Mouse (Mus musculus): ENCODE measurements around the gene Atrnl1. TPM values are rescaled to one million over a fixed set of nuclear protein-coding genes. Genes with fewer than 3 reads are reported as not detected.

The Atrnl1 gene
- polyA plus RNA-seq, 1 experiment: 18.6 TPM

DNA sequence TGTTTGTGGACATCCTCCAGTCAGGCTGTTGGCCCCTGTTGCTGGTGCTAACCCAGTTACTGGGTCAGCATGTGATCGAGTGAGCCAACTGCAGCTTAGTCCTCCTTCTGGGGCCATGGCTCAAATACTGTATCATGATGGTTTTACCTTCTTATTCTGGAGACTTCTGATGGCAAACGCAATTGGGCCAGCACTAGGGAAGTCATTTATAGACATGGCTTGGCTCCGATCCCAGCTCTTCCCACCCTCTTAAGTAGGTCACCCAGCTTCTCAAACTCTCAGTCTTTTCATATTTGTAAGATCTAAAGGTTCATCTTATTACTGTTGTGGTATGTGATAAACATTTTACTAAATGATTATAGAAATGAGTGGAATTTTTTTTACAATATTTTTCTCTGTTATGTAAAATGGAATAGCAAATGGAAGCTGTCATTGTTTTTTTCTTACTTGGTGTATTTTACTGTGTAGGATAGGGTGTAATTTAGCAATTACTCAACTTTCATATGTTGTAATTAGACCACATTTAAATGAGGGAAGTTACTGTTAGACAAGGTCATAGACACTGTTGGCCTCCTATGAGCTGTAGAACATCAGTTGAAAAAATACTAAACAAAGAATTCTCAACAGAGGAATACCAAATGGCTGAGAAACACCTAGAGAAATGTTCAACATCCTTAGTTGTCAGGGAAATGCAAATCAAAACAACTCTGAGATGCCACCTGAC, 171.7 kb downstream of the Atrnl1 start:
- TF ChIP-seq POLR2A (IDR thresholded peaks at IDR 0.05; ENCODE audit: borderline replicate concordance, extremely low read depth, low read depth, low read length): no peak
- no peak for TF ChIP-seq CTCF (IDR thresholded peaks at IDR 0.05; ENCODE audit: insufficient read depth, low read length)
- WGBS: 81% methylated on average over 3 of the region's 3 CpGs
- Histone ChIP-seq H3K4me3 (replicated peaks; ENCODE audit: extremely low read depth, low read depth, low read length) (no peak overlapping the region), H3K4me1 (ENCODE audit: control insufficient read depth, insufficient read depth, low read length) (no peaks in the 10 kb centered on the region)
- DNase-seq: no peak

DNA sequence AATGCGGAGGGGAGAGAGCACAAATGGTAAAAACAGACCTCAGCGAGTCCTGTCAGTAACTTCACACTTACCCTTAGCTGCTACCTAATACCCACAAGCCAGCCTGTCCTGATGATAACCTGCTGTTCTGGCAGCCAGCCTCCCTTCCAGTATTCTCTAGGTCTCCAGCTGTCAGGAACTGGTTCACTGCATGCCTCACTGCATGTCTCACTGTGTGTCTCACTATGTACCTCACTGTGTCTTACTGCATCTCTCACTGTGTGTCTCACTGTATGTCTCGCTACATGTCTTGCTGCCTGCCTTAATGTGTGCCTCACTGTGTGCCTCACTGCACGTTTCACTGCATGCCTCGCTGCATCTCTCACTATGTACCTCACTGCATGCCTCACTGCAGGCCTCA, 175.9 kb downstream of the Atrnl1 start:
- no peak for TF ChIP-seq POLR2A (IDR thresholded peaks at IDR 0.05; ENCODE audit: borderline replicate concordance, extremely low read depth, low read depth, low read length)
- TF ChIP-seq CTCF (IDR thresholded peaks at IDR 0.05; ENCODE audit: insufficient read depth, low read length): no peak
- no peak for DNase-seq
- H3K4me3 ChIP-seq (replicated peaks; ENCODE audit: extremely low read depth, low read depth, low read length): no peak overlapping the region
- 84% methylated on average over 5 of the region's 5 CpGs for WGBS
- H3K4me1 ChIP-seq (ENCODE audit: control insufficient read depth, insufficient read depth, low read length): no peaks in the 10 kb centered on the region

DNA sequence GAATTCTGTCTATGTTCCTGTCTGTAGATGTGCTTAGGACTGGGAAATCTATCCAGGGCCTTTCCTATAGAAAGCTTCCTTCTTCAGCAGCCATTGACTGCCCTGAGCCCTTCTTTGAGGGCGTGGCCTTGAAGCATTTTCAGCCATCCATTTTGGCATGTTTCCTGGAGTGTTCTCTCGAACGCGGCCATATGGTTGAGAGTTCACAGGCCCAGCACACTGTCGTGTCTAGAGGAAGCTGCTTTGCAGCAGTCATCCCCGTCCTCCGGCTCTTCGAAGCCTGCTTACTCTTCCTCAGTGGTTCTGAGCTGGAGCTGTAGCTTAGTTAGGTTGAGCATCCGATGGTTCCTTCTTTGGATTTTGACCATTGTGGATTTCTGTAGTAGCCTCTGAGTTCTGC, 191.4 kb downstream of the Atrnl1 start:
- DNase-seq: no peak
- WGBS: 65% methylated on average over 9 of the region's 9 CpGs
- TF ChIP-seq CTCF (IDR thresholded peaks at IDR 0.05; ENCODE audit: insufficient read depth, low read length): no peak
- Histone ChIP-seq H3K4me1 (ENCODE audit: control insufficient read depth, insufficient read depth, low read length) (no peaks in the 10 kb centered on the region; the same call in 1 of the 2 replicates), H3K4me3 (replicated peaks; ENCODE audit: extremely low read depth, low read depth, low read length) (no peak overlapping the region)

DNA sequence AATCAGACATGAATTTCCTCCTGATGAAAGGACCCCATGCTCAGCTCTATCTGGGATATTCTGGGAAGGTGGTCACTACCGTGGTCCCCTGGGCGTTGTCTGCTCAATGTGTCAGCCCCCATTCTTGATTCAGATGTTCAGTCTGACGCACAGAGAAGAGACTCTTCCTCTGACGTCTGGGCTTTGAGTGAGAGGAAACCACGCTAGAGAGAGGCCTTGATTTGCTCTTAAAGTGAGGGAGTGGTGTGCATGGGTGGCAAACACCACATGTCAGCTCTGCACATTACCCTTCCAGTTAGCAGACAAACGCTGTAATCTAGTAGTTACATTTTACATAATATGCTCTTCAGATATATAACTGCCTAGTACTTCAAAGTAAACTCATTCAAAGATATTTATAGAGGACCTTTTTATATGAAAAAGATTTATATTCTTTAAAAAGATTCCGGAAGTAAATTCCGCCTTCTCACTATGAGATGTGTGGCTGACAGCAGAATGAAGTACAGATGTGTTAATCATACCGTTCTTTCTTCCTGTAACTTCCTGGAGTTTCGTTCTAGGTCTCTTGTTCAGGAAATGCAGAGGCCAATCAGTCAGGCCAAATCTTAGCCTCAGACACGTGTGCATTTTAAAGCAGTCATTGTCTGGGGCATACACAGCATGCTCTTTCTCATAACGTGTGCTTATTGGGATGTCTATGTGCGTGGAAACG, 192.1 kb downstream of the Atrnl1 start:
- TF ChIP-seq CTCF (IDR thresholded peaks at IDR 0.05; ENCODE audit: insufficient read depth, low read length) (no peak), POLR2A (IDR thresholded peaks at IDR 0.05; ENCODE audit: borderline replicate concordance, extremely low read depth, low read depth, low read length) (no peak)
- DNase-seq: no peak
- no peaks in the 10 kb centered on the region; the same call in 1 of the 2 replicates for H3K4me1 ChIP-seq (ENCODE audit: control insufficient read depth, insufficient read depth, low read length)
- no peak overlapping the region for H3K4me3 ChIP-seq (replicated peaks; ENCODE audit: extremely low read depth, low read depth, low read length)
- WGBS: 30% methylated on average over 14 of the region's 14 CpGs

DNA sequence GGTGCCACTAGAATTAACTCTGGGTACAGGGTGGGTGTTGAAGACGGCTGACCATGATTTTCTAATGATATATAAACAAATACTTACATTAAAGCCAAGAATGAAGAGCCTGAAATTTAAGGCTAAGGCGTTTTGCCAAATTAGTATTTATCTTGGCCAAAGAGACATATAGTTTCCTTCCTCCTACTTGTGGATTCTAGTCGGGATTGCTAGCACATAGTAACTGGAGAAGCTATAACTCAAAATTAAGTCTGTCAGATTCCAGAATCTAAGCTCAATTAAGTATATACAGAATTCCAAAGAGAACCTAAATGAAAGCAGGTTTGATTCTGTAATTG, 192.6 kb downstream of the Atrnl1 start:
- Histone ChIP-seq H3K4me1 (ENCODE audit: control insufficient read depth, insufficient read depth, low read length) (no peaks in the 10 kb centered on the region; the same call in 1 of the 2 replicates), H3K4me3 (replicated peaks; ENCODE audit: extremely low read depth, low read depth, low read length) (no peak overlapping the region)
- no peak for DNase-seq
- WGBS: 20% methylated on average over 3 of the region's 3 CpGs
- TF ChIP-seq CTCF (IDR thresholded peaks at IDR 0.05; ENCODE audit: insufficient read depth, low read length) (no peak), POLR2A (IDR thresholded peaks at IDR 0.05; ENCODE audit: borderline replicate concordance, extremely low read depth, low read depth, low read length) (no peak)

DNA sequence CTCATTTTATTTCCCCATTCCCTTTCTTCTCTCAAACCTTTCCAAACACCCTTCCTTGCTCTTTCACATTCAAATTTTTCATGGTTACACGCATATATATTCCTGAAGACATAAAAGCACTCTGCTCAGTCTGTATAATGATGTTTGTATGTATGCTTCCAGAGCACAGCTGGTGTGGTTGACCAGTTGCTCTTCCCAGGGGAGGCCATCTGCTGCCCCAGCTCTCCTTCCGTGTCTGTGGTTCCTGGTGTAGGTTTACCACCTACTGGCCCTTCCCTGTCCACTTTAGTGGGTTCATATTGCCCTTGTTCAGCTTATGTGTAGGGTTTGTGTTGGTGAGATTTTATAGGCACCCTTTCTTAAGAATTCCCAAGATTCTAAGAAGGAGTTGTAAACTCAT, 197.5 kb downstream of the Atrnl1 start:
- DNase-seq: no peak
- TF ChIP-seq CTCF (IDR thresholded peaks at IDR 0.05; ENCODE audit: insufficient read depth, low read length): no peak
- no peak for TF ChIP-seq POLR2A (IDR thresholded peaks at IDR 0.05; ENCODE audit: borderline replicate concordance, extremely low read depth, low read depth, low read length)
- 95% methylated on average over 2 of the region's 2 CpGs for WGBS
- no peak overlapping the region for H3K4me3 ChIP-seq (replicated peaks; ENCODE audit: extremely low read depth, low read depth, low read length)
- no peaks in the 10 kb centered on the region for H3K4me1 ChIP-seq (ENCODE audit: control insufficient read depth, insufficient read depth, low read length)

DNA sequence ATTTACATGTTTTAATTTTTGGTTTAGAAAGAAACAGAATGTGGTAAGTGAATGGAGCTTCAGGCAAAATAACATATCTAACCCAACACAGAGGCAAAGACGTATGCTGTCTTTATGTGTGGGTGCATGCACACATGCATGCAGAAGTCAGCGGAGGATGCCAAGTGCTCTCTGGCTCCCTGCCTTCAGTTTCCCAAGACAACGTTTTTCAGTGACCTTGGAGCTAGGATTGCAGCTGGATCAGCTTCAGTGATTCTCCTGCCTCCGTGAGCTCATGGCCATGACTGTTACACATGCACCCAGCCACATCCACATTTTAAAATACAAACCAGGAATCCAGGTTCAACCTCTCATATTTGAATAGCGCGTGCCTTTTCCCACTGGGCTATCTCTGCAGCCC, 203.5 kb downstream of the Atrnl1 start:
- H3K4me1 ChIP-seq (ENCODE audit: control insufficient read depth, insufficient read depth, low read length): no peaks in the 10 kb centered on the region
- whole genome bisulfite sequencing: 80% methylated on average over 6 of the region's 6 CpGs

GRCm38 (mm10) chr19:57816221-57816996, 205.6 kb downstream of the Atrnl1 start:
- WGBS: 91% methylated on average over 17 of the region's 17 CpGs
- DNase-seq: peak; percentile 22
- no peaks in the 10 kb centered on the region for H3K4me1 ChIP-seq (ENCODE audit: control insufficient read depth, insufficient read depth, low read length)

More for the DNA sequence above, 203.5 kb downstream of the Atrnl1 start:
- TF ChIP-seq POLR2A (IDR thresholded peaks at IDR 0.05; ENCODE audit: borderline replicate concordance, extremely low read depth, low read depth, low read length): no peak
- no peak for TF ChIP-seq CTCF (IDR thresholded peaks at IDR 0.05; ENCODE audit: insufficient read depth, low read length)
- DNase-seq: no peak
- H3K4me3 ChIP-seq (replicated peaks; ENCODE audit: extremely low read depth, low read depth, low read length): no peak overlapping the region

DNA sequence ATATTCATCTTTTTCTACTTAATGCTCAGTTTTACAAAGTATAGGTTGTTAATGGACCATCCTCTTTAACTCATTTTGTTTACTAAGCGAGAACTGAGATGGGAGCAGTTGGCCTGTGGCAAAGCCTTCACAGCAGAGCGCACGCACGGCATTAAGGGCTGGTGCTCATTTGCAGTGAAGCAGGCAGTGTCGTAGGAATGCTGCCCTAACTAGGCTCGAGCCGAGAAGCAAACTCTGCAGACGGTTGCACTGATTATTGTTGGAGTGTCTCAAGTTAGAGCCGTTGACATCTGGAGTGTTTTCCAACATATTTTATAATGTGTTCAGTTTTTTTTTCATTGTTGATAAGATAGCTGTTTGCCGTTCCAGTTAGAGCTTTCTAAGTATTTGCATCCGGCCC, 206.9 kb downstream of the Atrnl1 start:
- WGBS: 54% methylated on average over 11 of the region's 11 CpGs
- Histone ChIP-seq H3K4me3 (replicated peaks; ENCODE audit: extremely low read depth, low read depth, low read length) (no peak overlapping the region), H3K4me1 (ENCODE audit: control insufficient read depth, insufficient read depth, low read length) (no peaks in the 10 kb centered on the region)
- TF ChIP-seq CTCF (IDR thresholded peaks at IDR 0.05; ENCODE audit: insufficient read depth, low read length) (no peak), POLR2A (IDR thresholded peaks at IDR 0.05; ENCODE audit: borderline replicate concordance, extremely low read depth, low read depth, low read length) (no peak)
- no peak for DNase-seq

More at GRCm38 (mm10) chr19:57816221-57816996, 205.6 kb downstream of the Atrnl1 start:
- TF ChIP-seq POLR2A (IDR thresholded peaks at IDR 0.05; ENCODE audit: borderline replicate concordance, extremely low read depth, low read depth, low read length): no peak
- TF ChIP-seq CTCF (IDR thresholded peaks at IDR 0.05; ENCODE audit: insufficient read depth, low read length): peak; percentile 53
- no peak overlapping the region for H3K4me3 ChIP-seq (replicated peaks; ENCODE audit: extremely low read depth, low read depth, low read length)
